Mouse (Mus musculus) C2C12 (cell line): Measurements from ENCODE around the gene Igsf3.

Experiments
- CEBPB ChIP-seq: IDR thresholded peaks from one replicate; pipeline ENCODE4 v1.6.1; 2011; ENCODE audit warnings: low read depth, mild to moderate bottlenecking, control low read depth, moderate library complexity
- CTCF ChIP-seq: IDR thresholded peaks from one replicate; pipeline ENCODE4 v1.5.1; 2011; ENCODE audit not compliant: control insufficient read depth, insufficient read depth, insufficient read length
- MAX ChIP-seq: IDR thresholded peaks from one replicate; pipeline ENCODE4 v1.6.1; 2011; ENCODE audit warnings: mild to moderate bottlenecking, control low read depth

DNA sequence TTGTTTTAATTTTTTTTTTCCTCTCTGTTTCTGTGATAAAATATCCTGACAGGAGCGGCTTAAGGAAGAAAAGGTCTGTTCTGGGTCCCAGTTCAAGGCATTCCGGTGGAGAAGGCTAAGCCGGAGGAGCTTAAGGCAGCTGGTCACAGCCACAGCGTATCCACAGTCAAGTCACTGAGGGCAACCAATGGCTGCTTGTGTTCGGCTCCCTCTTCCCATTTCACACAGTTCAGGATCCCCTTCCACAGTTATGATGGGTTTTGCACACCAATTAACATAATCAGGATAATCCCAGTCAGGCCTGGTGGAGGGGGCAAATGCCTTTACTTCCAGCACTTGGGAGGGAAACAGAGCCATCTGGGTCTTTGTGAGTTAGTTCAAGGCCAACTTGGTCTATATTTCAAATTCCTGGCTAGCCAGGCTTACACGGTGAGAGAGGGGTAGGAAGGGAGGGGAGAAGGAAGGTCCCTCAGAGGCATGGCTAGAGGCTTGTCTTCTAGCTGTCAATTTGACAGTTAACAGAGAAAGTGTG, 11.7 kb upstream of the Igsf3 start:
- no peak for TF ChIP-seq CTCF
- TF ChIP-seq CEBPB: no peak
- no peak for TF ChIP-seq MAX
